Mouse (Mus musculus) kidney, postnatal 10 days (tissue): ENCODE measurements around the gene Gemin5.

ENCODE experiments used
- DNase-seq: peaks from one replicate; pipeline ENCODE4 v3.0.0; 2021; ENCODE audit warnings: mixed read lengths

Gemin5 gene

DNA sequence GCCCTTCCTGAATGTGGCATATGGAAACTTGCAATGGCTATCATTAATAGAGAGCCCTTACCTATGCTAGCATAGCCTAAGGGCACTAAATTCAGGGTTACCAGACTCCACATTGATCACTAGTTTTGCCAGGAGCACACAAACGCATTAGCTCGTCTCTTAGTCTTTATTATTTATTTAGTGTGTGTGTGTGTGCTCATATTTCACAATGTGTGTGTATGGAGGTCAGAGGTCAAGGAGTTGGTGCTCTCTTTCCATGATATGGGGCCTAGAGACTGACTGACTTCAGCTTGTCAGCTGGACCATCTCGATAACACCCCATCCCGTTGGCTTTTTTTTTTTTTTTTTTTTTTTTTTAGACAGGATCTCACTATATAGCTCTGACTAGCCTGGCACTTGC lies 1.3 kb upstream of the Gemin5 start:
- no peak for DNase-seq

GRCm38 (mm10) chr11:58167822-58168166 lies 545 bp downstream of the Gemin5 start:
- no peak for DNase-seq

GRCm38 (mm10) chr11:58165072-58165471 lies 3.3 kb downstream of the Gemin5 start:
- DNase-seq: no peak

DNA sequence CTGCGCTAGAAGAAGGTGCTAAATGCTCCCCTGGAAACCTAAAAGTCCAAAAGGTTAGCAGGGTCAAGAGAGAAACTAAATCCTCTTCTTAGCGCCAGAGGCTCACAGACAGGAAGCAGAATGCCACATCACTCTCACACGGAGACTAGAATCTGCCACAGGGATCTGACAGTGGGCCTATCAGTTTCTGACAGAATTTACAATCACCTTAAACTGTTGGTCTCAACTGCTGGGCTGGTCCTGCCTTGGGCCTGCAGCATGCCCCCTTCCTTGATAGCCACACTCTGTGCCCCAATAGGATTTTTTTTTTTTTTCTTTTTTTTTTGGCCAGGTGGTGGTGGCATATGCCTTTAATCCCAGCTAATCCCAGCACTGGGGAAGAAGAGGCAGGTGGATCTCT lies 11.5 kb downstream of the Gemin5 start:
- no peak for DNase-seq

DNA sequence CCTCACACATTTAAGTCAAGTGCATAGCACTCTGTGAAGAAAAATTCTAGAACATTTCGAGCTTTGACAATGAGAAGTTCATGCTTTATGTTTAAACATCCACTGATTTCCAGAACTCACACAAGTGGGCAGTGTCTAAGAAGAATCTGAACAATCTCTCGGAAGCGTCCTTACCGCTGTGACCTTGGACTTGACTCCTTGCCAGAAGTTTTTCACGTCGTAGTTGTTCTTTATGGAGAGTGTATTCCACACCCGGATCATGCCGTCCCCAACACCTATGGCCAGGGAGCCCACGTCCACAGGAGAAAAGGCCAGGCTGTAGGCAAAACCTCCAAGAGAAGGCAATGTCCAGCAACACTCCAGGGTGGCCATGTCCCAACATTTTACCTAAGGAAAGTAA lies 12.9 kb downstream of the Gemin5 start:
- no peak for DNase-seq

GRCm38 (mm10) chr11:58146241-58146640 lies 22.1 kb downstream of the Gemin5 start:
- DNase-seq: peak; percentile 30

DNA sequence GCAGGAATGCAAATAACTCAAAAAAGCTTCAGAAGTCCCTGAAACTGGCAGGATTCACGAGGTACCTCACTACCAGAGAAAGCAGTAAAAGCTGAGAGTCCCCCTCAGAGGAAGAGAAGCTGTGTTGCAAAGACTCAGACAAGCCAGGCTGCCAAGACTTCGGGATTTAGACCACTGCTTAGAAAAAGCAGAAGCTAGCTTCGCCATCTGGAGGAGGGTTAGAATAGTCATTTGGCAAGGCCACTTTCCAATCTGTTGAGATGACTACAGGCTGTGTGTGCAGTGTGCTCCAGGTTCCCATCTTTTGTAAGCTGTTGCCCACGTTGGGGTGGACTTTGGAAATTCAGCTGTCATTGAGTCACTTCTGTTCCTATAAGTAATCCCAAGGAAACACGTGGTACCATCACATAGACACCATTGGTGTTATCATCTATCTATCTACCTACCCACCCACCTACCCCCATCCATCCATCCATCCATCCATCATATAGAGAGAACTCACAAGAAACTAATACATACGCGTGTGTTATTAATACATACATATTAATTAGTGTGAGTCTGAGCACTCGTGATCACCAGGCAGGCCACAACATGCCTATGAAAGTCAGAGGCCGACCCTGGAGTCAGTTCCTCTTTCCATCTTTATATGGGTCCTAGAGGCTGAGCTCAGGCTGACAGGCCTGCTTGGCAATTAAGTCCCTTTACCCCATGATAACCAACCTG lies 24.5 kb downstream of the Gemin5 start:
- DNase-seq: no peak

GRCm38 (mm10) chr11:58139466-58139865 lies 28.9 kb downstream of the Gemin5 start:
- no peak for DNase-seq

GRCm38 (mm10) chr11:58138821-58139220 lies 29.5 kb downstream of the Gemin5 start:
- no peak for DNase-seq

DNA sequence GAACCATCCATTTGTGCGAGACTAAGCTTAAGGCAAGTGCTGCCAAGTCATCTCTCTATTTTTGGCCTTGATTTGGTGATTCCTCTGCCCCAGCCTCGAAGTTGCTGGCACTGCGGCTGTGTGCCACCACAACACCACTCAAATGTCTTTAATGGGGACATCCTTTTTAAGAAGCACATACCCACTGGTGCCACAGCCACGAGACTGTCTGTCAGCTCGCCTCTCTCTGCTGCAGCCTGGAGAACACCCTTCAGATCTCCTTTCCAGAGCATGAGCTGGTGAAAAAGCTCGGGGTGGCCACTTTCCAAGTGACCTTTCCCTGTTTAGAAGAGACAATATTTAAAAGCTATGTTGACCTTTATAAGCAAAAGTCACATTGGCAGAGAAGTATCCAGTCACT lies 31.7 kb downstream of the Gemin5 start:
- DNase-seq: no peak

DNA sequence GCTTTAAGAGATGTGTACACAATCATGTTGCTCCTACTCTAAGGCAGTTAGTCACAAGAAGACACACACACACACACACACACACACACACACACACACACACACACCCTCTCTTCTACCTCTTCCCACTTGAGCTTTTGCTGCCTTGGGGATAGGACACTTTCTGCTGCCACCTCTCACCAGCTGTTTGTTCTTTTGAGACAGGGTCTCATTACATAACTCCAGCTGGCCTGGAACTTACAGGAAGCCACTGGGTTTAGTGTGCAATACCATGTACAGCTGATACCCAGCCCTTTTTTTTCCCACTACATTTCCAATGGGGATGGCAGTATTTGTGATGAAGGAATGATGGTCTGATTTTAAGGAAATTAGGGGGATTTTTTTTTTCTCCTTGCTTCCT lies 33.0 kb downstream of the Gemin5 start:
- DNase-seq: no peak

DNA sequence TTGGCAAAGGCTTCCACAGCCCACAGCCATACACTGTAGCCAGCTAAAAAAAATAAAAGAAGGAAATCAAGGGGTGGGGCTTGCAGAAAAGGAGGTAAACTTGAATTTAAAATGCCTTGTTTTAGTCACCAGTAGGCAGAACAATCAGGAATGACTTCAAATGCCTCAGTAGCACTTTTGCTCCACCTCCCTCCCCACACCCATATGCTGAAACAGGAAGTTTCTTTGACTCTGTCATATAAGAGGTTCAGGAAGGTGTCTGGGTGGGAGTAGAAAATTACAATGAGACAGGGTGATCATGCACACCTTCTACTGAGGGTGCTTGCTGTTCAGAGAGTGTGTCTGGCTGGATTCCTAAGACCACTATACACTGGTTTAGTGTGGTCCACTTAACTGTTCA lies 33.5 kb downstream of the Gemin5 start:
- DNase-seq: no peak

DNA sequence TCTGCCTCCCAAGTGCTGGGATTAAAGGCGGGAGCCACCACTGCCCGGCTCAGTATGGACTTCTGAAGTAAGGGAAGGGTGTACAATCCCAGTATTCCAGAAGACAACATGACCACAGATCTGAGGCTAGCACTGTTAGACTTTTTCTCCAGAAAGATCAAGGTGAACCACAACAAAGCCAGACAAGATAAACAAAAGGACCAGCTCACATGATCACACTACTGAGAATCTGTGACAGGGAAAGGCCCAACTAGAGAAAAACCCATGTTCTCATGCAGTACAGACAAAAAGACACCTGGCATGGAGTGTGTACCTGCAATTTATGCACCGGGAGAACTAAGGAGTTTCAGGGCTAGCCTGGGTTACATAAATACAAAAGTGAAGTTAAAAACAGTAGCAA lies 36.3 kb downstream of the Gemin5 start:
- no peak for DNase-seq

- no peak for DNase-seq
Measured at GRCm38 (mm10) chr11:58129302-58129843, 39.0 kb downstream of the Gemin5 start.

- no peak for DNase-seq
Measured at GRCm38 (mm10) chr11:58127544-58127943, 40.8 kb downstream of the Gemin5 start.

- DNase-seq: peak; percentile 83
Measured at GRCm38 (mm10) chr11:58126397-58127160, 41.8 kb downstream of the Gemin5 start.

DNA sequence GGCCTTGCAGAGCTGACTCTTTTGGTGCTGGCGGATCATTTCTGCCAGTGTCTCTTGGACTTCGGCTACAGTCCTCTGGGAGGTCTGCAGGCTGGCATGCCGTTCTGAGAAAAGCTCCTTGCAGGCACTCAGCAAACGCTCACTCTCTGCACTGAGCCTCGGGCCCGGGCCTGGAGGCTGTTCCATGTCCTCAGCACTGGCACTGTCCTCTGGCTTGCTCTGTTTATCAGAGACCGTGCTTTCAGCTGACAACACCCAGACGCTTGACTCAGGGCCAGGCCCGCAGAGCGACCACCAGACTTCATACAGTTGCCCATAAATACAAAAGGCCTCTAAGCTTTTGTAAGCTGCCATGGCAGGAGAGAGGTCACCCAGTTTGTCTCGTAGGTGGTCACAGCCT lies 43.3 kb downstream of the Gemin5 start:
- no peak for DNase-seq

DNA sequence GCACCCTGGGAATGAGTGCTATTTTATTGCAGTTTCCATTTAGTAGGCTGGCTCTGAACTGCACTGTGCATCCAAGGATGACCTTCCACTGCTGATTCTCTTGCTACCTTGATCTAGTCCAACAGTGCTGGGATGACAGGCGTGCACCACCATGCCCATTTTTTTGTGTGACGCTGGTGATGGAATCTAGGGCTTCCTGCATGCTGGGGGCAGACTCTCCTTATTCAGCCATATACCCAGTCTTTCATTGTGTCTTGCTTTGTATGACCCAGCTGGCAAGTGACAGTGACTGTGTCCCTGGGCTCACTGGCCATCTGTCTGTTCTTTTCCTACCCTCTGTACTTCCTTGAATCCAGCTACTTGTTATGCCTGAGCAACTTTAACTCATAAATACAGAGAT lies 44.6 kb downstream of the Gemin5 start:
- no peak for DNase-seq

GRCm38 (mm10) chr11:58121351-58121750 lies 47.0 kb downstream of the Gemin5 start:
- no peak for DNase-seq

DNA sequence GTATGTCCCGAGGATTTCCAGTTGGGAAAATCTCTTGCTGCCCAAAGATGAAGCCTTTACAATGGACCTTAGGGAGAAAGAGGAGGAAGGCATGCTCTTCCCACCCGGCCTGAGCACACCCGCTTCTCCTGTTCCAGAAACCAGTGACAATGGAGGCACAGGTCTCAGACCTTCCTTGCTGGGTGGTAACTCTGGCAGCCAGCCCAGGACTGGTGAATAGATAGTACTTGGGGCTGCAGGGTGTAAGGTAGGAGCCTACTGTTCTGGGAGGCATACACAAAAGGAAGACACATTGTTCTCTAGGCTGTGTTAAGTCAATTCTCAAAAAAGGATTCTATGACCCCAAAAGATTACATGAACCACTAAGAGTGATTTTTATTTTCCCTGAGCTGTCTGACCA lies 47.7 kb downstream of the Gemin5 start:
- no peak for DNase-seq

- DNase-seq: no peak
Measured at GRCm38 (mm10) chr11:58117044-58117652, 51.2 kb downstream of the Gemin5 start.

DNA sequence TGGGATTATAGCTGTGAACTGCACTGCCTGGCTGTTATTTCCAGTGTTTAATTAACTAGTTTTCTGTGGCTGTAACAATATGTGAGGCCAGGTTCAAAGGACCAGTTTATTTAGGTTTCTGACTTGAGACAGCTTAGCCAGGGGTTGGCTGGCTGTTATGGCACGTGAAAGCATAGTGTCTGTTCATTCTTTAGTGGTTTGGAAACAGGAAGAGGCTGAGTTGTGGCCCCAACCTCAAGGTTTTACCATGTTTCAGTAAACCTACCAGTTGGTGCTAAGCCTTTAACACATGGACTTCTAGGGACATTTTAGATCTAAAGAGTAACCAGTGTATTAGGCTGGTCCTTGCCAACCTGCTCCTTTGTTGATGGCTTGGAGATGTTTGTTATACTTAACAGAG lies 51.8 kb downstream of the Gemin5 start:
- no peak for DNase-seq

GRCm38 (mm10) chr11:58107664-58108337 lies 60.5 kb downstream of the Gemin5 start:
- DNase-seq: no peak
